Mouse (Mus musculus): Measurements from ENCODE around the gene Il17d.

- TF ChIP-seq CTCF (IDR thresholded peaks at IDR 0.05; ENCODE audit: borderline replicate concordance, insufficient read depth, low read depth, low read length) (peak; percentile 82), POLR2A (IDR thresholded peaks at IDR 0.05; ENCODE audit: borderline replicate concordance, insufficient read depth, low read length) (no peak)
These were observed 8.6 kb downstream of the Il17d start for GRCm38 (mm10) chr14:57533214-57533613.
